Mouse (Mus musculus) ES-E14 (cell line): ENCODE measurements around the gene Rbx1.
"Not testable (repeated sequence)": the region's sequence is repeated elsewhere in the genome, so short reads cannot be mapped to it uniquely, and the experiment has no call there.

ENCODE experiments used
- CHD2 ChIP-seq: IDR thresholded peaks from 2 replicates; pipeline ENCODE4 v1.6.1; 2014; ENCODE audit warnings: mild to moderate bottlenecking, low read depth, low read length, inconsistent platforms
- MAFK ChIP-seq: IDR thresholded peaks from 2 replicates; pipeline ENCODE4 v1.6.1; 2014; ENCODE audit warnings: mild to moderate bottlenecking, low read depth, low read length, inconsistent platforms; ENCODE audit not compliant: insufficient read depth
- ZC3H11A ChIP-seq: IDR thresholded peaks from 2 replicates; pipeline ENCODE4 v1.6.1; 2012; ENCODE audit warnings: low read depth, mild to moderate bottlenecking, inconsistent platforms, low read length, borderline replicate concordance
- ZNF384 ChIP-seq: IDR thresholded peaks from 2 replicates; pipeline ENCODE4 v1.6.1; 2012; ENCODE audit warnings: low read depth, low read length, inconsistent platforms

- TF ChIP-seq CHD2, ZC3H11A, MAFK: not testable (repeated sequence)
- TF ChIP-seq ZNF384: peak; percentile 64; the same call in 1 of the 2 replicates
Observed at GRCm38 (mm10) chr15:81480284-81480683, 14.2 kb downstream of the Rbx1 start.
